Mouse (Mus musculus) monocyte, adult 5-6 weeks (primary cell): ENCODE data around the gene Ube2d2b. TPM values are rescaled to one million over a fixed set of nuclear protein-coding genes. Genes with fewer than 3 reads are reported as not detected.

Source experiments
- total RNA-seq: library from RNA; stranded (forward); fragments of 200-1000, 200-491, 200-594 nt; gene quantifications from 3 replicates; pipeline ENCODE4 v1.2.3, GENCODE M21; 2017

Ube2d2b gene
- total RNA-seq, 1 experiment from 2014 or later = not detected

Other genes starting within 250 kb of the Ube2d2b start
- 13.2 to 30.6 TPM (median 14.8 TPM) in 3 replicates for gene Rpap2, start 232.7 kb upstream of the Ube2d2b start, total RNA-seq
- gene Glmn, start 232.2 kb upstream of the Ube2d2b start, total RNA-seq = 1.2 to 11.4 TPM (median 10.2 TPM) in 3 replicates
- 3.3 to 15.9 TPM (median 3.8 TPM) in 3 replicates for gene Gfi1, start 104.1 kb upstream of the Ube2d2b start, total RNA-seq
- gene Evi5, start 45.0 kb downstream of the Ube2d2b start, total RNA-seq = 29.5 to 30.7 TPM (median 29.8 TPM) in 3 replicates
- 256 to 830 TPM (median 616 TPM) in 3 replicates for gene Rpl5, start 70.4 kb downstream of the Ube2d2b start, total RNA-seq
- gene Fam69a, start 157.0 kb downstream of the Ube2d2b start, total RNA-seq = 33.7 to 53.5 TPM (median 47.2 TPM) in 3 replicates
- 63.4 to 78.4 TPM (median 63.4 TPM) in 3 replicates for gene Mtf2, start 235.6 kb downstream of the Ube2d2b start, total RNA-seq